Mouse (Mus musculus) central nervous system, embryonic 14 days (tissue): Measurements from ENCODE around the gene Rdx. TPM values are rescaled to one million over a fixed set of nuclear protein-coding genes. Genes with fewer than 3 reads are reported as not detected.

Experiments used
- polyA plus RNA-seq: library from polyadenylated mRNA; depleted of rRNA; stranded (reverse); fragments of >200 nt; gene quantifications from 2 replicates; pipeline ENCODE4 v1.2.3, GENCODE M21; 2012; rRNA removed

Rdx gene
- 52.8 and 53.8 TPM in 2 replicates for polyA plus RNA-seq

GRCm38 (mm10) chr9:52047129-52047820, at the start of gene Rdx:
TSS of gene Rdx (plus strand) at chr9:52047173.

Other genes with a start within 250 kb of the Rdx start
- 24.3 and 27.7 TPM in 2 replicates for gene Fdx1, start 83.6 kb upstream of the Rdx start, polyA plus RNA-seq
- gene Zc3h12c, start 121.4 kb downstream of the Rdx start, polyA plus RNA-seq, result 7.4 and 8.7 TPM in 2 replicates